Mouse (Mus musculus): ENCODE measurements at regions not wholly inside any gene's neighbourhood (a gene's known extent, or its start where the extent isn't known, plus 50 kb on each side); places are given as distances from the start of the nearest gene placed in this dataset.

GRCm38 (mm10) chr5:64602996-64603755 lies 200.0 kb upstream of the Klf3 start:
- no peak for TF ChIP-seq USF1 (IDR thresholded peaks at IDR 0.05; ENCODE audit: low read depth)
- no peak for TF ChIP-seq CTCF (IDR thresholded peaks at IDR 0.05; ENCODE audit: control insufficient read depth, insufficient read depth, insufficient read length)
- no peak for TF ChIP-seq MAX (IDR thresholded peaks at IDR 0.05)
- TF ChIP-seq FOSL1 (IDR thresholded peaks at IDR 0.05; ENCODE audit: insufficient read depth, low read length, poor library complexity, severe bottlenecking) = no peak
- no peak for TF ChIP-seq MYOD1 (IDR thresholded peaks at IDR 0.05; ENCODE audit: control insufficient read depth, insufficient read length, low read depth)
